Mouse (Mus musculus) CH12.LX (cell line): ENCODE results near the gene Mettl1.

Experiments
- BHLHE40 ChIP-seq: IDR thresholded peaks from 2 replicates; pipeline ENCODE4 v1.6.1; 2011; ENCODE audit warnings: mild to moderate bottlenecking, low read depth, low read length, improper control_type of control experiment
- CTCF ChIP-seq, 2 experiments: IDR thresholded peaks in 1 of 2; conservative IDR thresholded peaks in 1 of 2; 2 replicates each; pipeline ENCODE4 v1.5.1; 2011 to 2012; ENCODE audit warnings: low read depth in 2 of 2, low read length in 2 of 2, improper control_type of control experiment in 1 of 2, inconsistent platforms in 1 of 2, mild to moderate bottlenecking in 1 of 2, moderate library complexity in 1 of 2
- E2F4 ChIP-seq: IDR thresholded peaks from 2 replicates; pipeline ENCODE4 v1.6.1; 2011; ENCODE audit warnings: low read depth, low read length, improper control_type of control experiment; ENCODE audit not compliant: insufficient replicate concordance
- GABPA ChIP-seq: IDR thresholded peaks from 2 replicates; pipeline ENCODE4 v1.6.1; 2012; ENCODE audit warnings: low read depth, low read length, improper control_type of control experiment, inconsistent platforms; ENCODE audit not compliant: insufficient replicate concordance
- HCFC1 ChIP-seq: IDR thresholded peaks from 2 replicates; pipeline ENCODE4 v1.6.1; 2012; ENCODE audit warnings: low read depth, mild to moderate bottlenecking, inconsistent platforms, low read length, improper control_type of control experiment
- MAZ ChIP-seq: IDR thresholded peaks from 2 replicates; pipeline ENCODE4 v1.6.1; 2012; ENCODE audit warnings: low read depth, mild to moderate bottlenecking, inconsistent platforms, low read length, improper control_type of control experiment, moderate library complexity
- POLR2A ChIP-seq: IDR thresholded peaks from 2 replicates; pipeline ENCODE4 v1.6.1; 2011; ENCODE audit warnings: low read depth, mild to moderate bottlenecking, improper control_type of control experiment, low read length
- USF1 ChIP-seq: IDR thresholded peaks from 2 replicates; pipeline ENCODE4 v1.6.1; 2014; ENCODE audit warnings: low read depth, mild to moderate bottlenecking, inconsistent platforms, low read length, improper control_type of control experiment
- ZMIZ1 ChIP-seq: IDR thresholded peaks from 2 replicates; pipeline ENCODE4 v1.6.1; 2012; ENCODE audit warnings: low read depth, mild to moderate bottlenecking, inconsistent platforms, low read length, improper control_type of control experiment
- ZNF384 ChIP-seq: IDR thresholded peaks from 2 replicates; pipeline ENCODE4 v1.6.1; 2012; ENCODE audit warnings: low read depth, low read length, improper control_type of control experiment, inconsistent platforms

- TF ChIP-seq E2F4 (no peak), ZMIZ1 (no peak), CTCF (conservative IDR thresholded peaks at IDR 0.05 in 1 of 2, IDR thresholded peaks at IDR 0.05 in 1 of 2; ENCODE audit: low read depth in 2 of 2, low read length in 2 of 2) (no peak), MAZ (no peak), POLR2A (no peak), USF1 (no peak), HCFC1 (no peak), GABPA (no peak), BHLHE40 (no peak), ZNF384 (no peak)
Observed at GRCm38 (mm10) chr10:127000529-127000928, 40.7 kb upstream of the Mettl1 start, which contains the start of gene Avil.
